14 mouse cellular contexts compared by ENCODE assay signal in genomic region chr12:51081809-51082208, GRCm38 (mm10).
A peak's percentile ranks its signal among the peaks of the same experiment; 100 is the strongest.
DNase-seq lines count a peak whose midpoint lies in the region; ATAC-seq and TF ChIP-seq lines count a peak whose summit lies in the region.
"Had no signal": no experiment of that assay in that cellular context is flagged by ENCODE, and none has a peak within 500 bp of the region (broad histone marks: within the 10 kb centered on the region; RNA-seq: fewer than 3 reads in every experiment).

No protein-coding gene starts in this region.

- WGBS in forebrain, embryonic 12.5 days: 29% methylated on average over 8 of the region's 8 CpGs
- 34% methylated on average over 8 of the region's 8 CpGs for WGBS in hindbrain, embryonic 15.5 days
- 35% methylated on average over 8 of the region's 8 CpGs for WGBS in neural tube, embryonic 13.5 days
- WGBS in intestine, postnatal 0 days: 58% methylated on average over 8 of the region's 8 CpGs

- no peak overlapping the region for H3K9ac ChIP-seq in forebrain, embryonic 12.5 days
- no peak overlapping the region for H3K9ac ChIP-seq in hindbrain, embryonic 15.5 days
- no peak overlapping the region for H3K9ac ChIP-seq in neural tube, embryonic 13.5 days
- no peak overlapping the region for H3K9ac ChIP-seq in intestine, postnatal 0 days (ENCODE audit: low read depth, low read length)
- H3K9ac ChIP-seq: embryonic facial prominence, embryonic 15.5 days; liver, embryonic 12.5 days had no signal

- DNase-seq in cerebellum, postnatal 10 days: peak; percentile 29 to 40
- no peak for DNase-seq in cerebellum, adult 9-10 months
- DNase-seq in adrenal gland, postnatal 10 days: no peak
- DNase-seq in spleen, postnatal 36 days (ENCODE audit: low spot score in 2 of 2): no peak
- DNase-seq: adrenal gland, adult 8-10 months; heart, postnatal 4 days; kidney, adult 9 months; lung, postnatal 10 days had no signal

- H3K27me3 ChIP-seq in forebrain, embryonic 12.5 days: no peaks in the 10 kb centered on the region
- no peaks in the 10 kb centered on the region for H3K27me3 ChIP-seq in hindbrain, embryonic 15.5 days
- no peaks in the 10 kb centered on the region for H3K27me3 ChIP-seq in neural tube, embryonic 13.5 days
- no peaks in the 10 kb centered on the region for H3K27me3 ChIP-seq in intestine, postnatal 0 days (replicated peaks; ENCODE audit: control insufficient read depth, insufficient read depth, low read length)
- H3K27me3 ChIP-seq: embryonic facial prominence, embryonic 15.5 days; liver, embryonic 12.5 days had no signal

- no peaks in the 10 kb centered on the region for H3K36me3 ChIP-seq in forebrain, embryonic 12.5 days (replicated peaks)
- no peaks in the 10 kb centered on the region for H3K36me3 ChIP-seq in hindbrain, embryonic 15.5 days
- no peaks in the 10 kb centered on the region for H3K36me3 ChIP-seq in neural tube, embryonic 13.5 days
- no peaks in the 10 kb centered on the region for H3K36me3 ChIP-seq in intestine, postnatal 0 days (ENCODE audit: control insufficient read depth, insufficient read depth)
- H3K36me3 ChIP-seq: embryonic facial prominence, embryonic 15.5 days; liver, embryonic 12.5 days had no signal

- no peaks in the 10 kb centered on the region for H3K9me3 ChIP-seq in forebrain, embryonic 12.5 days
- H3K9me3 ChIP-seq in hindbrain, embryonic 15.5 days: no peaks in the 10 kb centered on the region
- no peaks in the 10 kb centered on the region for H3K9me3 ChIP-seq in neural tube, embryonic 13.5 days
- H3K9me3 ChIP-seq in intestine, postnatal 0 days (ENCODE audit: control insufficient read depth): no peaks in the 10 kb centered on the region
- H3K9me3 ChIP-seq: embryonic facial prominence, embryonic 15.5 days; liver, embryonic 12.5 days had no signal

- H3K27ac ChIP-seq in forebrain, embryonic 12.5 days: no peak overlapping the region
- H3K27ac ChIP-seq in hindbrain, embryonic 15.5 days (replicated peaks): no peak overlapping the region
- H3K27ac ChIP-seq in neural tube, embryonic 13.5 days (replicated peaks): no peak overlapping the region
- H3K27ac ChIP-seq in intestine, postnatal 0 days (ENCODE audit: low read depth, low read length): no peak overlapping the region
- H3K27ac ChIP-seq: embryonic facial prominence, embryonic 15.5 days; liver, embryonic 12.5 days had no signal

- no peak overlapping the region for H3K4me2 ChIP-seq in forebrain, embryonic 12.5 days
- no peak overlapping the region for H3K4me2 ChIP-seq in hindbrain, embryonic 15.5 days
- no peak overlapping the region for H3K4me2 ChIP-seq in neural tube, embryonic 13.5 days
- no peak overlapping the region for H3K4me2 ChIP-seq in intestine, postnatal 0 days (replicated peaks; ENCODE audit: low read depth)
- H3K4me2 ChIP-seq: embryonic facial prominence, embryonic 15.5 days; liver, embryonic 12.5 days had no signal

- ATAC-seq in forebrain, embryonic 12.5 days (ENCODE audit: low FRiP score): peak; percentile 69
- ATAC-seq in hindbrain, embryonic 15.5 days (ENCODE audit: low FRiP score, low read depth): peak; percentile 63; the same call in 1 of the 2 replicates
- ATAC-seq in neural tube, embryonic 13.5 days (ENCODE audit: low read depth): peak; percentile 53
- ATAC-seq in intestine, postnatal 0 days: no peak
- ATAC-seq: liver, embryonic 12.5 days had no signal

- peaks cover 12% of the 10 kb centered on the region for H3K4me1 ChIP-seq in forebrain, embryonic 12.5 days
- H3K4me1 ChIP-seq in hindbrain, embryonic 15.5 days (replicated peaks): 0 out of 2 replicates have a peak, but pooled peaks cover 3% of the 10 kb centered on the region
- peaks cover 5% of the 10 kb centered on the region; the same call in 1 of the 2 replicates for H3K4me1 ChIP-seq in neural tube, embryonic 13.5 days (replicated peaks)
- H3K4me1 ChIP-seq in intestine, postnatal 0 days (replicated peaks; ENCODE audit: control insufficient read depth, insufficient read depth, low read length): no peaks in the 10 kb centered on the region
- H3K4me1 ChIP-seq: embryonic facial prominence, embryonic 15.5 days; liver, embryonic 12.5 days had no signal

- no peak overlapping the region for H3K4me3 ChIP-seq in forebrain, embryonic 12.5 days (replicated peaks)
- H3K4me3 ChIP-seq in hindbrain, embryonic 15.5 days: no peak overlapping the region
- H3K4me3 ChIP-seq in neural tube, embryonic 13.5 days: no peak overlapping the region
- no peak overlapping the region for H3K4me3 ChIP-seq in intestine, postnatal 0 days (ENCODE audit: low read depth, low read length)
- H3K4me3 ChIP-seq: embryonic facial prominence, embryonic 15.5 days; liver, embryonic 12.5 days had no signal

- no peak for TF ChIP-seq CTCF in intestine, postnatal 0 days (IDR thresholded peaks at IDR 0.05; ENCODE audit: low read depth)

Comparison
In these comparisons a context has a peak if more than half of its experiments do, and no peak if none do; other contexts are left out.
1. DNase-seq: peak in cerebellum, postnatal 10 days (2 of 2); none in cerebellum, adult 9-10 months (single experiment), adrenal gland, postnatal 10 days (single experiment) and spleen, postnatal 36 days (0 of 2).